In genomic region chr16:97920621-97921020, GRCm38 (mm10) we compare ENCODE assay signal across 17 mouse cellular contexts. TPM values are rescaled to one million over a fixed set of nuclear protein-coding genes. Genes with fewer than 3 reads are reported as not detected.
DNase-seq lines count a peak whose midpoint lies in the region; ATAC-seq and TF ChIP-seq lines count a peak whose summit lies in the region.
"Had no signal": no experiment of that assay in that cellular context is flagged by ENCODE, and none has a peak within 500 bp of the region (broad histone marks: within the 10 kb centered on the region; RNA-seq: fewer than 3 reads in every experiment).

No protein-coding gene starts in this region.

- DNase-seq in gastrocnemius, adult 2 months = peak; percentile 83
- no peak for DNase-seq in gastrocnemius, postnatal 10 days
- no peak for DNase-seq in hindbrain, postnatal 0 days (ENCODE audit: low spot score)
- DNase-seq in hindbrain, embryonic 11.5 days (ENCODE audit: low spot score) = no peak
- DNase-seq in cerebellum, adult 8-10 months = no peak
- DNase-seq in adrenal gland, postnatal 4 days (ENCODE audit: low spot score in 2 of 2) = no peak
- DNase-seq: cerebellum, adult 2 months; layer of hippocampus, adult 9-11 months; right cerebral cortex, adult 18-20 months; thymus, postnatal 4 days had no signal

- H3K4me2 ChIP-seq in hindbrain, postnatal 0 days (ENCODE audit: low read depth, low read length) = peak overlapping the region; percentile 83; the same call in 1 of the 2 replicates
- H3K4me2 ChIP-seq in hindbrain, embryonic 11.5 days (replicated peaks; ENCODE audit: low read depth, low read length) = no peak overlapping the region

- H3K27me3 ChIP-seq in hindbrain, postnatal 0 days (ENCODE audit: insufficient read depth, low read length) = no peaks in the 10 kb centered on the region
- H3K27me3 ChIP-seq in hindbrain, embryonic 11.5 days (ENCODE audit: control insufficient read depth, insufficient read depth, low read length) = no peaks in the 10 kb centered on the region
- peaks cover 5% of the 10 kb centered on the region for H3K27me3 ChIP-seq in megakaryocyte, embryonic 14.5 days (replicated peaks)
- H3K27me3 ChIP-seq: lung, embryonic 15.5 days; Patski had no signal

- intact Hi-C loops in gastrocnemius, adult 2 months (cut with DNase I) = loop anchor here (2.0 kb wide), 1 partner anchor 46 kb away; no protein-coding TSS in a partner anchor

- WGBS in hindbrain, postnatal 0 days = 91% methylated on average over 1 of the region's 1 CpGs
- 100% methylated on average over 1 of the region's 1 CpGs for WGBS in hindbrain, embryonic 11.5 days

- peaks cover 9% of the 10 kb centered on the region for H3K4me1 ChIP-seq in hindbrain, postnatal 0 days (ENCODE audit: insufficient read depth, low read length)
- H3K4me1 ChIP-seq in hindbrain, embryonic 11.5 days (replicated peaks; ENCODE audit: control insufficient read depth, insufficient read depth, low read length) = no peaks in the 10 kb centered on the region
- H3K4me1 ChIP-seq in megakaryocyte, embryonic 14.5 days = peaks cover 48% of the 10 kb centered on the region

- TF ChIP-seq CTCF in gastrocnemius, adult 2 months (IDR thresholded peaks at IDR 0.05) = no peak
- no peak for TF ChIP-seq CTCF in hindbrain, postnatal 0 days (IDR thresholded peaks at IDR 0.05; ENCODE audit: low read depth)

- ATAC-seq in hindbrain, postnatal 0 days = no peak
- no peak for ATAC-seq in hindbrain, embryonic 11.5 days (ENCODE audit: low FRiP score)
- ATAC-seq in megakaryocyte, adult 5-6 weeks (ENCODE audit: poor library complexity, severe bottlenecking) = no peak
- ATAC-seq: forebrain, embryonic 16.5 days; intestine, embryonic 16.5 days; Patski had no signal

- peak overlapping the region; percentile 98 for H3K4me3 ChIP-seq in gastrocnemius, adult 2 months
- no peak overlapping the region for H3K4me3 ChIP-seq in hindbrain, postnatal 0 days (ENCODE audit: low read length)
- no peak overlapping the region for H3K4me3 ChIP-seq in hindbrain, embryonic 11.5 days (ENCODE audit: low read depth, low read length)
- H3K4me3 ChIP-seq in megakaryocyte, embryonic 14.5 days (replicated peaks) = peak overlapping the region; percentile 69
- H3K4me3 ChIP-seq: erythroblast, embryonic 14.5 days had no signal

- no peaks in the 10 kb centered on the region for H3K36me3 ChIP-seq in hindbrain, postnatal 0 days (ENCODE audit: insufficient read depth, low read length)
- no peaks in the 10 kb centered on the region for H3K36me3 ChIP-seq in hindbrain, embryonic 11.5 days (ENCODE audit: control insufficient read depth, insufficient read depth, low read length)
- H3K36me3 ChIP-seq in megakaryocyte, embryonic 14.5 days (replicated peaks; ENCODE audit: low read length) = peaks cover 9% of the 10 kb centered on the region
- H3K36me3 ChIP-seq: lung, embryonic 15.5 days had no signal

- H3K9ac ChIP-seq in hindbrain, postnatal 0 days (replicated peaks; ENCODE audit: low read length) = no peak overlapping the region
- no peak overlapping the region for H3K9ac ChIP-seq in hindbrain, embryonic 11.5 days (ENCODE audit: low read depth, low read length)

- no peaks in the 10 kb centered on the region for H3K9me3 ChIP-seq in hindbrain, postnatal 0 days (ENCODE audit: low read length)
- no peaks in the 10 kb centered on the region for H3K9me3 ChIP-seq in hindbrain, embryonic 11.5 days (ENCODE audit: control insufficient read depth, low read length)
- H3K9me3 ChIP-seq in megakaryocyte, embryonic 14.5 days = no peaks in the 10 kb centered on the region
- H3K9me3 ChIP-seq: lung, embryonic 15.5 days had no signal

- H3K27ac ChIP-seq in gastrocnemius, adult 2 months = peak overlapping the region; percentile 99
- H3K27ac ChIP-seq in hindbrain, postnatal 0 days = no peak overlapping the region
- H3K27ac ChIP-seq in hindbrain, embryonic 11.5 days (ENCODE audit: low read depth, low read length) = no peak overlapping the region
- H3K27ac ChIP-seq: lung, embryonic 15.5 days had no signal

RNA-seq across cellular contexts. Expression of gene C2cd2, which starts 41.8 kb away (rescaled TPM):
- 100 to 1,000 TPM; 203 to 277 TPM for total RNA-seq in gastrocnemius, adult 2 months (2021)
- 10 to 100 TPM; 61.8 to 72.8 TPM for total RNA-seq in gastrocnemius, postnatal 10 days (2021)
- total RNA-seq in hindbrain, postnatal 0 days (2014; rRNA removed) = 20.7 and 47.7 TPM in 2 replicates
- 13.5 and 16.8 TPM in 2 replicates for polyA plus RNA-seq in hindbrain, postnatal 0 days (2015; fragmentation: Nextera tagmentation; extraction: Ambion mirVana)
- 14.3 and 15.2 TPM in 2 replicates for polyA plus RNA-seq in hindbrain, embryonic 11.5 days (2014; fragmentation: Nextera tagmentation; extraction: Ambion mirVana)
- 7.4 and 11.5 TPM in 2 replicates for polyA plus RNA-seq in megakaryocyte, embryonic 14.5 days (2012; ENCODE audit: insufficient read depth, low replicate concordance)
- 9.1 and 17.9 TPM in 2 replicates for total RNA-seq in megakaryocyte, adult 5-6 weeks (2015)
- 12.2 and 15.9 TPM in 2 replicates for total RNA-seq in megakaryocyte, adult 5-6 weeks (2017)
- 10 to 100 TPM; 26.2 to 27.3 TPM for total RNA-seq in adrenal gland, postnatal 4 days (2021)

RNA-seq across cellular contexts. Expression of gene Zbtb21, which starts 41.8 kb away (rescaled TPM):
- 1 to 10 TPM; 7.4 to 9.1 TPM for total RNA-seq in gastrocnemius, adult 2 months (2021)
- 10 to 100 TPM in 1 of 2 experiments, 1 to 10 TPM in 1; 7.9 to 10.4 TPM for total RNA-seq in gastrocnemius, postnatal 10 days (2021)
- total RNA-seq in hindbrain, postnatal 0 days (2014; rRNA removed) = 28.7 and 42.6 TPM in 2 replicates
- 8.7 TPM in 2 replicates for polyA plus RNA-seq in hindbrain, postnatal 0 days (2015; fragmentation: Nextera tagmentation; extraction: Ambion mirVana)
- polyA plus RNA-seq in hindbrain, embryonic 11.5 days (2014; fragmentation: Nextera tagmentation; extraction: Ambion mirVana) = 14.0 and 15.6 TPM in 2 replicates
- polyA plus RNA-seq in megakaryocyte, embryonic 14.5 days (2012; ENCODE audit: insufficient read depth, low replicate concordance) = 13.6 and 18.1 TPM in 2 replicates
- 5.3 and 12.1 TPM in 2 replicates for total RNA-seq in megakaryocyte, adult 5-6 weeks (2015)
- 10.6 TPM in 2 replicates for total RNA-seq in megakaryocyte, adult 5-6 weeks (2017)
- 10 to 100 TPM; 29.7 to 32.0 TPM for total RNA-seq in adrenal gland, postnatal 4 days (2021)

Comparison
In these comparisons a context has a peak if more than half of its experiments do, and no peak if none do; other contexts are left out.
1. H3K4me3 ChIP-seq: peak in gastrocnemius, adult 2 months (single experiment) and megakaryocyte, embryonic 14.5 days (single experiment); none in hindbrain, postnatal 0 days (single experiment) and hindbrain, embryonic 11.5 days (single experiment).